Mouse (Mus musculus): ENCODE data around the gene 0610010K14Rik.

Gene 0610010K14Rik

GRCm38 (mm10) chr11:70218039-70218438, 19.7 kb downstream of the 0610010K14Rik start:
- in situ Hi-C loops (cut with MboI; ENCODE audit: low sequenced_read_pairs) = no loop called here

- in situ Hi-C loops (cut with MboI; ENCODE audit: low sequenced_read_pairs) = no loop called here
These were observed 21.6 kb downstream of the 0610010K14Rik start for GRCm38 (mm10) chr11:70216103-70216502.

- in situ Hi-C loops (cut with MboI; ENCODE audit: low sequenced_read_pairs) = no loop called here
These were observed 22.4 kb downstream of the 0610010K14Rik start for GRCm38 (mm10) chr11:70215301-70215700.

GRCm38 (mm10) chr11:70214856-70215209, 22.9 kb downstream of the 0610010K14Rik start:
- in situ Hi-C loops (cut with MboI; ENCODE audit: low sequenced_read_pairs) = no loop called here

- in situ Hi-C loops (cut with MboI; ENCODE audit: low sequenced_read_pairs) = no loop called here
These were observed 23.4 kb downstream of the 0610010K14Rik start for GRCm38 (mm10) chr11:70214191-70214855.

- in situ Hi-C loops (cut with MboI; ENCODE audit: low sequenced_read_pairs) = no loop called here
These were observed 24.0 kb downstream of the 0610010K14Rik start for GRCm38 (mm10) chr11:70213736-70214135.

GRCm38 (mm10) chr11:70212896-70213295, 24.8 kb downstream of the 0610010K14Rik start:
- in situ Hi-C loops (cut with MboI; ENCODE audit: low sequenced_read_pairs) = no loop called here

GRCm38 (mm10) chr11:70212423-70212822, 25.3 kb downstream of the 0610010K14Rik start, which contains the start of gene Slc16a11:
TSS of gene Slc16a11 (plus strand) at chr11:70212752.
- in situ Hi-C loops (cut with MboI; ENCODE audit: low sequenced_read_pairs) = no loop called here

GRCm38 (mm10) chr11:70211972-70212371, 25.7 kb downstream of the 0610010K14Rik start:
- in situ Hi-C loops (cut with MboI; ENCODE audit: low sequenced_read_pairs) = no loop called here

- in situ Hi-C loops (cut with MboI; ENCODE audit: low sequenced_read_pairs) = no loop called here
These were observed 27.0 kb downstream of the 0610010K14Rik start for GRCm38 (mm10) chr11:70210681-70211080.

- in situ Hi-C loops (cut with MboI; ENCODE audit: low sequenced_read_pairs) = no loop called here
These were observed 28.8 kb downstream of the 0610010K14Rik start for GRCm38 (mm10) chr11:70208778-70209388.

- in situ Hi-C loops (cut with MboI; ENCODE audit: low sequenced_read_pairs) = no loop called here
These were observed 30.4 kb downstream of the 0610010K14Rik start for GRCm38 (mm10) chr11:70207283-70207682.

GRCm38 (mm10) chr11:70206801-70207200, 30.9 kb downstream of the 0610010K14Rik start:
- in situ Hi-C loops (cut with MboI; ENCODE audit: low sequenced_read_pairs) = no loop called here

- in situ Hi-C loops (cut with MboI; ENCODE audit: low sequenced_read_pairs) = no loop called here
These were observed 36.0 kb downstream of the 0610010K14Rik start for GRCm38 (mm10) chr11:70201691-70202090.

GRCm38 (mm10) chr11:70200036-70200608, 37.6 kb downstream of the 0610010K14Rik start:
- in situ Hi-C loops (cut with MboI; ENCODE audit: low sequenced_read_pairs) = no loop called here

GRCm38 (mm10) chr11:70199107-70199506, 38.6 kb downstream of the 0610010K14Rik start:
- in situ Hi-C loops (cut with MboI; ENCODE audit: low sequenced_read_pairs) = loop anchor here (25.0 kb wide), 1 partner anchor 137 kb away; the partner anchor contains the start of gene Asgr1

GRCm38 (mm10) chr11:70198332-70198731, 39.4 kb downstream of the 0610010K14Rik start:
- in situ Hi-C loops (cut with MboI; ENCODE audit: low sequenced_read_pairs) = loop anchor here (25.0 kb wide), 1 partner anchor 136 kb away; the partner anchor contains the start of gene Asgr1

- in situ Hi-C loops (cut with MboI; ENCODE audit: low sequenced_read_pairs) = loop anchor here (25.0 kb wide), 1 partner anchor 131 kb away; the partner anchor contains the start of gene Asgr1
These were observed 44.1 kb downstream of the 0610010K14Rik start for GRCm38 (mm10) chr11:70193354-70194285.

- in situ Hi-C loops (cut with MboI; ENCODE audit: low sequenced_read_pairs) = loop anchor here (25.0 kb wide), 1 partner anchor 130 kb away; the partner anchor contains the start of gene Asgr1
These were observed 45.6 kb downstream of the 0610010K14Rik start for GRCm38 (mm10) chr11:70192157-70192556.

- in situ Hi-C loops (cut with MboI; ENCODE audit: low sequenced_read_pairs) = loop anchor here (25.0 kb wide), 1 partner anchor 129 kb away; the partner anchor contains the start of gene Asgr1
These were observed 46.5 kb downstream of the 0610010K14Rik start for GRCm38 (mm10) chr11:70191188-70191587.
